Mouse (Mus musculus) forebrain, embryonic 11.5 days (tissue): ENCODE data around the gene Gm20388. TPM values are rescaled to one million over a fixed set of nuclear protein-coding genes. Genes with fewer than 3 reads are reported as not detected.

Experiments used
- ATAC-seq: fragments of 200-750 bp; cut with Nextera tagmentation; replicated peaks from 2 replicates; pipeline ENCODE4 v1.8.0; 2017; ENCODE audit warnings: moderate TSS enrichment; ENCODE audit not compliant: low FRiP score
- DNase-seq: peaks from one replicate; pipeline ENCODE4 v3.0.0-alpha.2; 2017; ENCODE audit warnings: low spot score
- H3K27ac ChIP-seq: fragments of 300-500 bp; sonication (generic); 2 replicates; pipeline ENCODE4 v1.5.1; 2014; ENCODE audit warnings: low read depth, low read length
- H3K27me3 ChIP-seq: fragments of 300-500 bp; sonication (generic); 2 replicates; pipeline ENCODE4 v1.6.1; 2014; ENCODE audit warnings: mild to moderate bottlenecking, low read length, mixed read lengths; ENCODE audit not compliant: control insufficient read depth, insufficient read depth
- H3K36me3 ChIP-seq: fragments of 300-500 bp; sonication (generic); 2 replicates; pipeline ENCODE4 v1.6.1; 2014; ENCODE audit warnings: mild to moderate bottlenecking, low read length, moderate library complexity, mixed read lengths; ENCODE audit not compliant: control insufficient read depth, insufficient read depth
- H3K4me1 ChIP-seq: fragments of 300-500 bp; sonication (generic); replicated peaks from 2 replicates; pipeline ENCODE4 v1.6.1; 2014; ENCODE audit warnings: low read length, mixed read lengths; ENCODE audit not compliant: control insufficient read depth, insufficient read depth
- H3K4me2 ChIP-seq: fragments of 300-500 bp; sonication (generic); 2 replicates; pipeline ENCODE4 v1.6.1; 2014; ENCODE audit warnings: low read depth, mild to moderate bottlenecking, low read length, moderate library complexity, mixed read lengths; ENCODE audit not compliant: severe bottlenecking
- H3K4me3 ChIP-seq: fragments of 300-500 bp; sonication (generic); 2 replicates; pipeline ENCODE4 v1.5.1; 2014; ENCODE audit warnings: low read depth, low read length
- H3K9ac ChIP-seq: fragments of 300-500 bp; sonication (generic); 2 replicates; pipeline ENCODE4 v1.6.1; 2014; ENCODE audit warnings: low read length
- H3K9me3 ChIP-seq: fragments of 300-500 bp; sonication (generic); 2 replicates; pipeline ENCODE4 v1.6.1; 2016; ENCODE audit warnings: low read length, mixed read lengths; ENCODE audit not compliant: control insufficient read depth
- WGBS: fragments of 180-500 bp; shearing (Covaris S2); extraction: QIAGEN DNeasy Blood & Tissue Kit; methylation state at CpG from one replicate; pipeline ENCODE4 v1.1.7; 2014; 5-methylcytosine and 5-hydroxymethylcytosine counted together
- polyA plus RNA-seq: library from polyadenylated mRNA; unstranded; fragments of >200 nt; fragmentation: Nextera tagmentation; extraction: Ambion mirVana; gene quantifications from 2 replicates; pipeline ENCODE4 v1.2.1, GENCODE M21; 2014

Gm20388 gene
- polyA plus RNA-seq, 1 experiment from 2014 or later, result not detected

GRCm38 (mm10) chr8:120607460-120607859, 696.8 kb downstream of the Gm20388 start:
- 82% methylated on average over 9 of the region's 9 CpGs for WGBS

DNA sequence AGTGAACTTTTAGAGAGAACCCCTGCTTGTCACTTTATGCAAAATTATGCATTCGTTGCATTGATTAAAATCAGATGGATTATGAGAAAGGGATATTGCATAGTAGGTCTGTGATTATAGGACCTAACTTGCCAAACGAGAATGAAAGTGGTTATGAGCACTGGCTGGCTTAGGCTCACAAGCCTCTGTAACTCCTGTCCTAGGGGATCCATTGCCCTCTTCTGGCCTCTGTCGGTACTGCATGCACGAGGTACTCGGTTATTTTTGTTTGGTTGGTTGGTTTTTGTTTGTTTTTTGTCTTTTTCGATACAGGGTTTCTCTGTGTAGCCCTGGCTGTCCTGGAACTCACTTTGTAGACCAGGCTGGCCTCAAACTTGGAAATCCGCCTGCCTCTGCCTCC, 697.2 kb downstream of the Gm20388 start:
- Histone ChIP-seq H3K4me1 (no peaks in the 10 kb centered on the region; the same call in 1 of the 2 replicates), H3K4me3 (no peak overlapping the region), H3K36me3 (no peaks in the 10 kb centered on the region), H3K9ac (no peak overlapping the region), H3K4me2 (no peak overlapping the region), H3K27ac (no peak overlapping the region), H3K9me3 (no peaks in the 10 kb centered on the region), H3K27me3 (no peaks in the 10 kb centered on the region)
- peak; percentile 87 for DNase-seq
- WGBS, result 15% methylated on average over 7 of the region's 7 CpGs
- ATAC-seq, result 0 out of 2 replicates have a peak, but pooled peaks have one; percentile 58

More at GRCm38 (mm10) chr8:120607460-120607859, 696.8 kb downstream of the Gm20388 start:
- no peak overlapping the region for H3K4me3 ChIP-seq
- no peak overlapping the region for H3K4me2 ChIP-seq
- H3K27ac ChIP-seq, result no peak overlapping the region
- no peaks in the 10 kb centered on the region; the same call in 1 of the 2 replicates for H3K4me1 ChIP-seq
- no peaks in the 10 kb centered on the region for H3K27me3 ChIP-seq
- ATAC-seq (0 out of 2 replicates have a peak, but pooled peaks have one; percentile 30), DNase-seq (no peak)
- no peak overlapping the region for H3K9ac ChIP-seq
- no peaks in the 10 kb centered on the region for H3K9me3 ChIP-seq
- H3K36me3 ChIP-seq, result no peaks in the 10 kb centered on the region

GRCm38 (mm10) chr8:120610824-120611223, 700.2 kb downstream of the Gm20388 start:
- no peak overlapping the region for H3K27ac ChIP-seq
- ATAC-seq (no peak), DNase-seq (no peak)
- H3K4me3 ChIP-seq, result no peak overlapping the region
- no peaks in the 10 kb centered on the region for H3K36me3 ChIP-seq
- H3K27me3 ChIP-seq, result no peaks in the 10 kb centered on the region
- H3K4me1 ChIP-seq, result no peaks in the 10 kb centered on the region; the same call in 1 of the 2 replicates
- H3K9ac ChIP-seq, result no peak overlapping the region
- no peak overlapping the region for H3K4me2 ChIP-seq
- 93% methylated on average over 6 of the region's 6 CpGs for WGBS
- H3K9me3 ChIP-seq, result no peaks in the 10 kb centered on the region

- H3K9ac ChIP-seq, result no peak overlapping the region
- no peak for DNase-seq
- no peak overlapping the region for H3K27ac ChIP-seq
- H3K4me2 ChIP-seq, result no peak overlapping the region
- no peak overlapping the region for H3K4me3 ChIP-seq
- H3K4me1 ChIP-seq, result peaks cover 8% of the 10 kb centered on the region; the same call in 1 of the 2 replicates
- H3K36me3 ChIP-seq, result no peaks in the 10 kb centered on the region
- H3K9me3 ChIP-seq, result no peaks in the 10 kb centered on the region
- no peaks in the 10 kb centered on the region for H3K27me3 ChIP-seq
- WGBS, result 93% methylated on average over 3 of the region's 3 CpGs
- no peak for ATAC-seq
These were observed 703.9 kb downstream of the Gm20388 start for GRCm38 (mm10) chr8:120614491-120614890.

GRCm38 (mm10) chr8:120616663-120617626, 706.3 kb downstream of the Gm20388 start:
- DNase-seq, result no peak
- H3K9me3 ChIP-seq, result no peaks in the 10 kb centered on the region
- 0 out of 2 replicates have a peak overlapping the region, but pooled peaks have one; percentile 23 for H3K9ac ChIP-seq
- peak overlapping the region; percentile 41 for H3K27ac ChIP-seq
- H3K4me2 ChIP-seq, result no peak overlapping the region
- H3K36me3 ChIP-seq, result no peaks in the 10 kb centered on the region
- 12% methylated on average over 7 of the region's 8 CpGs for WGBS
- peaks cover 8% of the 10 kb centered on the region; the same call in 1 of the 2 replicates for H3K4me1 ChIP-seq
- H3K27me3 ChIP-seq, result no peaks in the 10 kb centered on the region
- ATAC-seq, result peak; percentile 51
- no peak overlapping the region for H3K4me3 ChIP-seq

DNA sequence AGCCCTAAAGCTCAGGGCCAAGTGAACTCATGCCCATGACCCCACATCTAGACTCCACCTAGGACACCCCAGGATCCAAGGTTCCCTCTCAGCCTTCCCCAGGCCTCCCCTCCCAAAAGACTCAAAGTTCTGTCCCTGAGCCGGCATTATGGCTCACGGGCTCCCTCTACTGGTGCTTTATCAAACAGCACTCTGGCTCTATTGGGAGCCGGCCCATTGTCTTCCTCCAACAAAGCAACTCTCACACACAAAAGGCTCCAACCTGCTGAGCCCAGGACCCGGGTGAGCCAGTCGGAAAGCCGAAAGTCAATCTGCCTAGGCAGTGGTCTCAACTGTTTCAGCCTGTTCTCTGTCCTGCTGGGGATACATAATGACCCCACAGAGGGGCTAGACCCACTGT, 707.5 kb downstream of the Gm20388 start:
- Histone ChIP-seq H3K36me3 (no peaks in the 10 kb centered on the region), H3K27ac (no peak overlapping the region), H3K9ac (0 out of 2 replicates have a peak overlapping the region, but pooled peaks have one; percentile 24), H3K9me3 (no peaks in the 10 kb centered on the region), H3K4me1 (peaks cover 8% of the 10 kb centered on the region; the same call in 1 of the 2 replicates), H3K4me3 (no peak overlapping the region), H3K4me2 (0 out of 2 replicates have a peak overlapping the region, but pooled peaks have one; percentile 5), H3K27me3 (no peaks in the 10 kb centered on the region)
- ATAC-seq, result peak; percentile 48
- peak; percentile 91 for DNase-seq
- under 1% methylated on average over 6 of the region's 6 CpGs for WGBS

DNA sequence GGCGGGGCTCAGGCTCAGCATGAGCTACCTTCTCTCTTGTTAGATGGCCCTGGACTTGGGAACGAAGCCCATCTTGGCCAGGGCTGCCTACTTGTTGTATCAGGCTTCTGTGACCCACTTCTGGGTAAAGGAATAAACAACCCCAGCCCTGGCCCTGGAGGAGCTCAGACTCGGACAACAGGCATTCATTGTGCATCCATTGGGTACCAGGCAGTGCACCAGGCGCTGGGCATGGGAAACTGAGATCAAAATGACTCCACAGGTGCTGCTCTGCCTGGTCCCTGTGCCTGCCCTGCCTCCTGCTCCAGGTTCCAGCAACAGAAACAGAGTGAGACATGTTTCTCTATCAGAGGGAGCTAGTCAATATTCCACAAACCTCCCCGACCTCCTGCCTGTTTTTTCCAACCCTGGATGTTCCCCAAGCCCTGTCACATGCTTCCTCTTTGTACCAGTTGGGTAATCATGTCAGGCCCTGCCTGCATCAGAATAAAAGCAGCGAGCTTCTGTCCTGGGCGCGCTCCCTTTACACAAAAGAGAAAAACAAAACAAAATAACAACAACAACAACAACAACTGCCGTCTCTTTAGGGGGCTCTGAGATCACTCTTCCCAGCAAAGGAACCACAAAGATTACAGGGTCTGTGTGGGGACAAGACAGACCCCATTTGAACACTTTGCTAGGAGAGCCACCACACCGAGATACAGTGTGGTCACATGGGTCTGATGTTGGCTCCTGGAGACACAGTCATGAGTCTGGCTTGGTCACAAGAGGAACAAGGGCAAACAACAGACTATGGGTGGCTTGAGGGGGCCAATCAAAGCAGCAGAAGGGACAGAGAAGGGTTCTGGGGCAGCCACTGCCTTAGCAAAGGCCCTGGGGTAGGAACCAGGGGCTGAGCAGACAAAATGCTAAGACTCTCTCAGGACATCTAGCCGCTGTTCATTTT, 708.9 kb downstream of the Gm20388 start:
- H3K36me3 ChIP-seq, result no peaks in the 10 kb centered on the region
- 77% methylated on average over 11 of the region's 11 CpGs for WGBS
- no peak overlapping the region for H3K9ac ChIP-seq
- no peaks in the 10 kb centered on the region for H3K27me3 ChIP-seq
- H3K4me1 ChIP-seq, result peaks cover 8% of the 10 kb centered on the region; the same call in 1 of the 2 replicates
- no peak for DNase-seq
- H3K4me2 ChIP-seq, result no peak overlapping the region
- no peaks in the 10 kb centered on the region for H3K9me3 ChIP-seq
- no peak overlapping the region for H3K27ac ChIP-seq
- ATAC-seq, result no peak
- H3K4me3 ChIP-seq, result no peak overlapping the region

DNA sequence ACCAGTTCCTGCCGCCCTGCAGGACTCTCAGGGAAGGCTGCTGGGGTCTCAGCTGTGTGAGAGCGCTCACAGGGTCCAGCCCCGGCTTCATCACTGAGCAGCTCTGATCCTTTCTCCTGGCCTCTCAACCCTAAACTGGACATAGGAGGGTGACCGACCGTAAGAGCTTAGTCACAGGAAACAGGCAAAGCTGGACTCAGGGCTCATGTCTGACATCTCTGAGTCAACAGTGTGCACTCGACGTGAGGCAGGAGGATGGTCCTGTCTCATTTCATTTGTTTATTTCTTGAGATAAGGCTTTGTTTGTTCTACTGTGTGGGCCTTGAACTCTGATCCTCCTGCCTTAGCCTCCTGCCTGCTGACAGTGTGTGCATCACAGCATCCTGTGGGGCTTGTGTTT, 709.8 kb downstream of the Gm20388 start:
- no peak overlapping the region for H3K9ac ChIP-seq
- no peak overlapping the region for H3K27ac ChIP-seq
- H3K4me1 ChIP-seq, result peaks cover 8% of the 10 kb centered on the region; the same call in 1 of the 2 replicates

More for the DNA sequence above, 709.8 kb downstream of the Gm20388 start:
- WGBS, result 55% methylated on average over 7 of the region's 7 CpGs
- no peaks in the 10 kb centered on the region for H3K36me3 ChIP-seq
- DNase-seq (no peak), ATAC-seq (no peak)
- no peaks in the 10 kb centered on the region for H3K27me3 ChIP-seq
- H3K9me3 ChIP-seq, result no peaks in the 10 kb centered on the region
- H3K4me3 ChIP-seq, result no peak overlapping the region
- no peak overlapping the region for H3K4me2 ChIP-seq
